Mouse (Mus musculus) liver, postnatal 0 days (tissue): Measurements from ENCODE around the gene Bcl6b. TPM values are rescaled to one million over a fixed set of nuclear protein-coding genes. Genes with fewer than 3 reads are reported as not detected.
A peak's percentile ranks its signal among the peaks of the same experiment; 100 is the strongest.

Experiments used
- ATAC-seq: fragments of 200-750 bp; cut with Nextera tagmentation; 2 replicates; pipeline ENCODE4 v1.8.0; 2017; ENCODE audit warnings: mild to moderate bottlenecking, moderate library complexity
- DNase-seq: peaks from one replicate; pipeline ENCODE4 v3.0.0-alpha.2; 2016
- H3K27ac ChIP-seq: fragments of 300-500 bp; sonication (generic); 2 replicates; pipeline ENCODE4 v1.5.1; 2014; ENCODE audit warnings: antibody characterized with exemption, moderate library complexity, mild to moderate bottlenecking, low read depth
- H3K27me3 ChIP-seq: fragments of 300-500 bp; sonication (generic); 2 replicates; pipeline ENCODE4 v1.6.1; 2014; ENCODE audit warnings: low read length, control low read depth, mixed read lengths; ENCODE audit not compliant: insufficient read depth
- H3K36me3 ChIP-seq: fragments of 300-500 bp; sonication (generic); replicated peaks from 2 replicates; pipeline ENCODE4 v1.6.1; 2014; ENCODE audit warnings: mild to moderate bottlenecking, control low read depth, low read length, moderate library complexity, mixed read lengths; ENCODE audit not compliant: insufficient read depth
- H3K4me1 ChIP-seq: fragments of 300-500 bp; sonication (generic); 2 replicates; pipeline ENCODE4 v1.6.1; 2014; ENCODE audit warnings: antibody characterized with exemption, mild to moderate bottlenecking, control low read depth; ENCODE audit not compliant: insufficient read depth
- H3K4me2 ChIP-seq: fragments of 300-500 bp; sonication (generic); 2 replicates; pipeline ENCODE4 v1.6.1; 2014; ENCODE audit warnings: low read depth, mild to moderate bottlenecking, low read length, moderate library complexity, mixed read lengths
- H3K4me3 ChIP-seq: fragments of 300-500 bp; sonication (generic); 2 replicates; pipeline ENCODE4 v1.5.1; 2014; ENCODE audit warnings: low read depth, low read length
- H3K9ac ChIP-seq: fragments of 300-500 bp; sonication (generic); replicated peaks from 2 replicates; pipeline ENCODE4 v1.6.1; 2014; ENCODE audit warnings: mild to moderate bottlenecking, moderate library complexity
- H3K9me3 ChIP-seq: fragments of 300-500 bp; sonication (generic); 2 replicates; pipeline ENCODE4 v1.6.1; 2016; ENCODE audit warnings: mild to moderate bottlenecking, control low read depth, low read length, mixed read lengths
- CTCF ChIP-seq: sonication (generic); IDR thresholded peaks from 2 replicates; pipeline ENCODE4 v1.5.1; 2016; ENCODE audit warnings: antibody characterized with exemption, low read depth
- EP300 ChIP-seq: IDR thresholded peaks from 2 replicates; pipeline ENCODE4 v1.6.1; 2016; ENCODE audit warnings: antibody characterized with exemption, low read depth, mild to moderate bottlenecking
- WGBS: fragments of 180-500 bp; shearing (Covaris S2); extraction: QIAGEN DNeasy Blood & Tissue Kit; methylation state at CpG from one replicate; pipeline ENCODE4 v1.1.7; 2014; ENCODE audit not compliant: insufficient replicate concordance; 5-methylcytosine and 5-hydroxymethylcytosine counted together
- polyA plus RNA-seq: library from polyadenylated mRNA; unstranded; fragments of >200 nt; fragmentation: Nextera tagmentation; extraction: Ambion mirVana; gene quantifications from 2 replicates; pipeline ENCODE4 v1.2.1, GENCODE M21; 2015

The Bcl6b gene
- polyA plus RNA-seq, 1 experiment from 2014 or later = 1.8 TPM

- TF ChIP-seq EP300 = no peak
- no peak for TF ChIP-seq CTCF
- ATAC-seq (no peak), DNase-seq (no peak)
- WGBS = 81% methylated on average over 12 of the region's 12 CpGs
- no peaks in the 10 kb centered on the region for H3K27me3 ChIP-seq
- no peak overlapping the region for H3K9ac ChIP-seq
- H3K4me3 ChIP-seq = no peak overlapping the region
- peaks cover 11% of the 10 kb centered on the region; the same call in 1 of the 2 replicates for H3K36me3 ChIP-seq
- H3K4me2 ChIP-seq = no peak overlapping the region
- peaks cover 17% of the 10 kb centered on the region for H3K4me1 ChIP-seq
- no peaks in the 10 kb centered on the region for H3K9me3 ChIP-seq
- no peak overlapping the region for H3K27ac ChIP-seq
Observed at GRCm38 (mm10) chr11:70235254-70235900, 5.8 kb upstream of the Bcl6b start.

GRCm38 (mm10) chr11:70234497-70234896 lies 4.9 kb upstream of the Bcl6b start:
- peaks cover 23% of the 10 kb centered on the region for H3K4me1 ChIP-seq
- no peak for ATAC-seq
- DNase-seq = no peak
- no peak overlapping the region for H3K27ac ChIP-seq
- WGBS = 51% methylated on average over 8 of the region's 8 CpGs
- H3K36me3 ChIP-seq = peaks cover 11% of the 10 kb centered on the region; the same call in 1 of the 2 replicates
- peaks cover 8% of the 10 kb centered on the region for H3K27me3 ChIP-seq
- H3K9me3 ChIP-seq = no peaks in the 10 kb centered on the region
- no peak for TF ChIP-seq EP300
- no peak for TF ChIP-seq CTCF
- no peak overlapping the region for H3K9ac ChIP-seq
- no peak overlapping the region for H3K4me3 ChIP-seq
- H3K4me2 ChIP-seq = no peak overlapping the region

- TF ChIP-seq EP300 = no peak
- TF ChIP-seq CTCF = no peak
- Histone ChIP-seq H3K27ac (no peak overlapping the region), H3K4me1 (peaks cover 28% of the 10 kb centered on the region)
Observed at GRCm38 (mm10) chr11:70234037-70234436, 4.4 kb upstream of the Bcl6b start.

GRCm38 (mm10) chr11:70233016-70233415 lies 3.4 kb upstream of the Bcl6b start:
- H3K9ac ChIP-seq = no peak overlapping the region
- peaks cover 21% of the 10 kb centered on the region for H3K27me3 ChIP-seq
- DNase-seq (no peak), ATAC-seq (no peak)
- TF ChIP-seq EP300 (no peak), CTCF (no peak)
- H3K36me3 ChIP-seq = peaks cover 11% of the 10 kb centered on the region; the same call in 1 of the 2 replicates
- no peaks in the 10 kb centered on the region for H3K9me3 ChIP-seq
- H3K27ac ChIP-seq = no peak overlapping the region
- H3K4me3 ChIP-seq = no peak overlapping the region
- H3K4me2 ChIP-seq = no peak overlapping the region
- 50% methylated on average over 8 of the region's 8 CpGs for WGBS
- peaks cover 28% of the 10 kb centered on the region for H3K4me1 ChIP-seq

More at GRCm38 (mm10) chr11:70234037-70234436, 4.4 kb upstream of the Bcl6b start:
- WGBS = 45% methylated on average over 5 of the region's 5 CpGs
- ATAC-seq (no peak), DNase-seq (no peak)
- H3K27me3 ChIP-seq = peaks cover 13% of the 10 kb centered on the region
- no peak overlapping the region for H3K9ac ChIP-seq
- H3K4me3 ChIP-seq = no peak overlapping the region
- H3K36me3 ChIP-seq = peaks cover 11% of the 10 kb centered on the region; the same call in 1 of the 2 replicates
- H3K4me2 ChIP-seq = no peak overlapping the region
- no peaks in the 10 kb centered on the region for H3K9me3 ChIP-seq

GRCm38 (mm10) chr11:70232546-70232945 lies 2.9 kb upstream of the Bcl6b start:
- Histone ChIP-seq H3K9me3 (no peaks in the 10 kb centered on the region), H3K4me3 (peak overlapping the region; percentile 8; the same call in 1 of the 2 replicates), H3K4me1 (peaks cover 28% of the 10 kb centered on the region), H3K4me2 (peak overlapping the region; percentile 63), H3K36me3 (peaks cover 11% of the 10 kb centered on the region; the same call in 1 of the 2 replicates), H3K27me3 (peaks cover 26% of the 10 kb centered on the region), H3K9ac (0 out of 2 replicates have a peak overlapping the region, but pooled peaks have one; percentile 26), H3K27ac (no peak overlapping the region)
- 30% methylated on average over 10 of the region's 10 CpGs for WGBS
- no peak for TF ChIP-seq CTCF
- no peak for TF ChIP-seq EP300
- DNase-seq = no peak
- ATAC-seq = no peak

GRCm38 (mm10) chr11:70230239-70230727 lies 685 bp upstream of the Bcl6b start:
- Histone ChIP-seq H3K27ac (peak overlapping the region; percentile 70; the same call in 1 of the 2 replicates), H3K9ac (peak overlapping the region; percentile 17; the same call in 1 of the 2 replicates), H3K4me1 (peaks cover 28% of the 10 kb centered on the region), H3K4me2 (peak overlapping the region; percentile 77), H3K27me3 (peaks cover 41% of the 10 kb centered on the region), H3K9me3 (no peaks in the 10 kb centered on the region), H3K36me3 (peaks cover 5% of the 10 kb centered on the region; the same call in 1 of the 2 replicates), H3K4me3 (peak overlapping the region; percentile 50)
- peak; percentile 99 for TF ChIP-seq CTCF
- TF ChIP-seq EP300 = no peak
- ATAC-seq (peak; percentile 71), DNase-seq (peak; percentile 91)
- under 1% methylated on average over 32 of the region's 32 CpGs for WGBS
